Comparison of ENCODE assay signal across 9 mouse cellular contexts in the genomic region with DNA sequence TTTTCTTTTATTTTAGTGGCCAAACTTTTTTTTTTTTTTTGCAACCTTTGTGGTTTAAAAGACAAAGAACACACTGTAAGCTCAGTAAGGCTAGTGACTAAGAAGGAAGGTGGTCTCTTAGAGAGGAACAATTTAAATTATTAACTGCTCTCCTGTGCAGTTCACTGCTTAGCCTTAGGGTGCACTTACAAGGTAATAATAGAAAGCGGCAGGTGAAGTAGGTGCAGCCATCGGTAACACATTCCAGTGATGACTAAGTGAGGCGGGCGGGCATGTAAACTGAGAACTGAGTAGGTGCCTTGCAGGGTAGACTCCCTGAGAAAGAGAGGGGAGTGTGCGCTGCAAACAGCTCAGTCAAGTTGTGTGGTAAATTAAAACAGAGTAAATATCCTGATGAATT. TPM values are rescaled to one million over a fixed set of nuclear protein-coding genes. Genes with fewer than 3 reads are reported as not detected.
DNase-seq lines count a peak whose midpoint lies in the region; ATAC-seq and TF ChIP-seq lines count a peak whose summit lies in the region.
"Had no signal": no experiment of that assay in that cellular context is flagged by ENCODE, and none has a peak within 500 bp of the region (broad histone marks: within the 10 kb centered on the region; RNA-seq: fewer than 3 reads in every experiment).

No protein-coding gene starts in this region.

- peak; percentile 14 for DNase-seq in embryo, embryonic 10 days (ENCODE audit: low spot score)
- DNase-seq in embryo, embryonic 9.5 days (ENCODE audit: extremely low spot score): no peak
- no peak for DNase-seq in limb, embryonic 14.5 days (ENCODE audit: low spot score)
- DNase-seq in urinary bladder, postnatal 4 days (ENCODE audit: low spot score in 2 of 2): no peak

- TF ChIP-seq EP300 in ES-Bruce4 (IDR thresholded peaks at IDR 0.05; ENCODE audit: insufficient read depth, low read depth, low read length): 0 out of 2 replicates have a peak, but pooled peaks have one; percentile 17

- H3K4me3 ChIP-seq in ES-Bruce4 (ENCODE audit: low read depth, low read length): 0 out of 2 replicates have a peak overlapping the region, but pooled peaks have one; percentile 2
- peak overlapping the region; percentile 92 for H3K4me3 ChIP-seq in hindbrain, embryonic 12.5 days
- H3K4me3 ChIP-seq in limb, embryonic 14.5 days (replicated peaks; ENCODE audit: low read length): peak overlapping the region; percentile 86
- peak overlapping the region; percentile 93 for H3K4me3 ChIP-seq in neural tube, embryonic 14.5 days (ENCODE audit: low read depth, low read length)

- H3K27ac ChIP-seq in ES-Bruce4 (ENCODE audit: insufficient read depth, low read length): 0 out of 2 replicates have a peak overlapping the region, but pooled peaks have one; percentile 83
- no peak overlapping the region for H3K27ac ChIP-seq in hindbrain, embryonic 12.5 days
- H3K27ac ChIP-seq in limb, embryonic 14.5 days (replicated peaks; ENCODE audit: low read depth, low read length): no peak overlapping the region
- H3K27ac ChIP-seq in neural tube, embryonic 14.5 days (ENCODE audit: low read depth, low read length): no peak overlapping the region

- H3K27me3 ChIP-seq in ES-Bruce4 (ENCODE audit: control insufficient read depth, insufficient read depth, low read length, poor library complexity, severe bottlenecking): no peaks in the 10 kb centered on the region
- no peaks in the 10 kb centered on the region for H3K27me3 ChIP-seq in hindbrain, embryonic 12.5 days
- no peaks in the 10 kb centered on the region for H3K27me3 ChIP-seq in limb, embryonic 14.5 days (ENCODE audit: control insufficient read depth, insufficient read depth, low read length)
- H3K27me3 ChIP-seq in neural tube, embryonic 14.5 days (ENCODE audit: control insufficient read depth, insufficient read depth, low read length): no peaks in the 10 kb centered on the region

- no peaks in the 10 kb centered on the region; the same call in 1 of the 2 replicates for H3K36me3 ChIP-seq in ES-Bruce4 (ENCODE audit: control insufficient read depth, insufficient read depth, low read length, poor library complexity, severe bottlenecking)
- peaks cover 7% of the 10 kb centered on the region; the same call in 1 of the 2 replicates for H3K36me3 ChIP-seq in hindbrain, embryonic 12.5 days
- peaks cover under 1% of the 10 kb centered on the region; the same call in 1 of the 2 replicates for H3K36me3 ChIP-seq in limb, embryonic 14.5 days (ENCODE audit: control insufficient read depth, insufficient read depth, low read length)
- H3K36me3 ChIP-seq in neural tube, embryonic 14.5 days (ENCODE audit: control insufficient read depth, insufficient read depth, low read length): no peaks in the 10 kb centered on the region

- ATAC-seq in hindbrain, embryonic 12.5 days (ENCODE audit: low FRiP score): no peak
- ATAC-seq in limb, embryonic 14.5 days (ENCODE audit: low FRiP score, low read depth): no peak
- no peak for ATAC-seq in neural tube, embryonic 14.5 days (ENCODE audit: low read depth)
- ATAC-seq in cerebellum, adult (ENCODE audit: insufficient number of reproducible peaks, low FRiP score, low TSS enrichment): no peak

- H3K9ac ChIP-seq in ES-Bruce4 (ENCODE audit: low read depth, poor library complexity, severe bottlenecking): no peak overlapping the region
- H3K9ac ChIP-seq in hindbrain, embryonic 12.5 days: peak overlapping the region; percentile 90
- peak overlapping the region; percentile 89; the same call in 1 of the 2 replicates for H3K9ac ChIP-seq in limb, embryonic 14.5 days (ENCODE audit: low read depth, low read length, severe bottlenecking)
- 0 out of 2 replicates have a peak overlapping the region, but pooled peaks have one; percentile 97 for H3K9ac ChIP-seq in neural tube, embryonic 14.5 days (replicated peaks; ENCODE audit: low read depth, low read length)

- TF ChIP-seq CTCF in ES-Bruce4 (IDR thresholded peaks at IDR 0.05; ENCODE audit: low read depth, low read length): no peak

- 60% methylated on average over 5 of the region's 5 CpGs for WGBS in hindbrain, embryonic 12.5 days
- WGBS in limb, embryonic 14.5 days: 30% methylated on average over 5 of the region's 5 CpGs
- WGBS in neural tube, embryonic 14.5 days: 52% methylated on average over 5 of the region's 5 CpGs

- no peaks in the 10 kb centered on the region for H3K9me3 ChIP-seq in ES-Bruce4 (replicated peaks; ENCODE audit: control insufficient read depth, insufficient read depth, low read length, poor library complexity, severe bottlenecking)
- no peaks in the 10 kb centered on the region for H3K9me3 ChIP-seq in hindbrain, embryonic 12.5 days (replicated peaks)
- H3K9me3 ChIP-seq in limb, embryonic 14.5 days (ENCODE audit: control insufficient read depth, low read length): no peaks in the 10 kb centered on the region
- H3K9me3 ChIP-seq in neural tube, embryonic 14.5 days (ENCODE audit: control insufficient read depth, low read length): no peaks in the 10 kb centered on the region

- no peak for TF ChIP-seq POLR2A in ES-Bruce4 (IDR thresholded peaks at IDR 0.05; ENCODE audit: insufficient read depth, low read length)
- no peak for TF ChIP-seq POLR2A in limb, embryonic 14.5 days (IDR thresholded peaks at IDR 0.05; ENCODE audit: borderline replicate concordance, extremely low read depth, insufficient read depth, insufficient read length)

- no peaks in the 10 kb centered on the region for H3K4me1 ChIP-seq in ES-Bruce4 (ENCODE audit: control insufficient read depth, insufficient read depth, low read length)
- peaks cover 26% of the 10 kb centered on the region for H3K4me1 ChIP-seq in hindbrain, embryonic 12.5 days
- H3K4me1 ChIP-seq in limb, embryonic 14.5 days (ENCODE audit: control insufficient read depth, insufficient read depth, low read length): peaks cover 15% of the 10 kb centered on the region
- peaks cover 26% of the 10 kb centered on the region for H3K4me1 ChIP-seq in neural tube, embryonic 14.5 days (ENCODE audit: control insufficient read depth, insufficient read depth, low read length)

- H3K4me2 ChIP-seq in hindbrain, embryonic 12.5 days (replicated peaks): peak overlapping the region; percentile 73
- peak overlapping the region; percentile 73 for H3K4me2 ChIP-seq in limb, embryonic 14.5 days (replicated peaks; ENCODE audit: low read depth, low read length, severe bottlenecking)
- H3K4me2 ChIP-seq in neural tube, embryonic 14.5 days (ENCODE audit: low read depth, low read length): peak overlapping the region; percentile 80

RNA-seq across cellular contexts. Expression of a gene that starts 1.4 kb away (rescaled TPM):
- 10.4 and 11.8 TPM in 2 replicates for polyA plus RNA-seq in ES-Bruce4 (2011; ENCODE audit: insufficient read depth, insufficient read length, low read depth, missing spikeins)
- polyA plus RNA-seq in hindbrain, embryonic 12.5 days (2016; fragmentation: Nextera tagmentation; extraction: Ambion mirVana): 16.4 and 19.8 TPM in 2 replicates
- polyA plus RNA-seq in limb, embryonic 14.5 days (2012; rRNA removed): 11.5 TPM in 2 replicates
- 14.6 and 15.3 TPM in 2 replicates for polyA plus RNA-seq in limb, embryonic 14.5 days (2014; fragmentation: Nextera tagmentation; extraction: Ambion mirVana)
- 16.3 and 16.8 TPM in 2 replicates for polyA plus RNA-seq in neural tube, embryonic 14.5 days (2014; fragmentation: Nextera tagmentation; extraction: Ambion mirVana)

RNA-seq across cellular contexts. Expression of a gene that starts 4.9 kb away (rescaled TPM):
- polyA plus RNA-seq in ES-Bruce4 (2011; ENCODE audit: insufficient read depth, insufficient read length, low read depth, missing spikeins): 190 and 196 TPM in 2 replicates
- polyA plus RNA-seq in hindbrain, embryonic 12.5 days (2016; fragmentation: Nextera tagmentation; extraction: Ambion mirVana): 113 and 128 TPM in 2 replicates
- polyA plus RNA-seq in limb, embryonic 14.5 days (2012; rRNA removed): 49.6 and 49.7 TPM in 2 replicates
- polyA plus RNA-seq in limb, embryonic 14.5 days (2014; fragmentation: Nextera tagmentation; extraction: Ambion mirVana): 62.4 and 67.0 TPM in 2 replicates
- 155 and 160 TPM in 2 replicates for polyA plus RNA-seq in neural tube, embryonic 14.5 days (2014; fragmentation: Nextera tagmentation; extraction: Ambion mirVana)

RNA-seq across cellular contexts. Expression of a gene that starts 17.2 kb away (rescaled TPM):
- not detected in 2 replicates for polyA plus RNA-seq in ES-Bruce4 (2011; ENCODE audit: insufficient read depth, insufficient read length, low read depth, missing spikeins)
- 0.87 and 1.1 TPM in 2 replicates for polyA plus RNA-seq in hindbrain, embryonic 12.5 days (2016; fragmentation: Nextera tagmentation; extraction: Ambion mirVana)
- polyA plus RNA-seq in limb, embryonic 14.5 days (2012; rRNA removed): 0.06 and 0.09 TPM in 2 replicates
- polyA plus RNA-seq in limb, embryonic 14.5 days (2014; fragmentation: Nextera tagmentation; extraction: Ambion mirVana): 0.07 and 0.12 TPM in 2 replicates
- polyA plus RNA-seq in neural tube, embryonic 14.5 days (2014; fragmentation: Nextera tagmentation; extraction: Ambion mirVana): 0.16 TPM in 1 of 2 replicates, not detected in the other
- polyA plus RNA-seq: large intestine, adult 2 months had no signal

Comparison
In these comparisons a context has a peak if more than half of its experiments do, and no peak if none do; other contexts are left out.
1. H3K4me3 ChIP-seq: peak in every context shown above with its lines; median percentile 93 in neural tube, embryonic 14.5 days; 92 in hindbrain, embryonic 12.5 days; 86 in limb, embryonic 14.5 days; 2 in ES-Bruce4.